Mouse (Mus musculus) cerebellum, postnatal 36 days (tissue): ENCODE measurements at regions not wholly inside any gene's neighbourhood (a gene's known extent, or its start where the extent isn't known, plus 50 kb on each side); places are given as distances from the start of the nearest gene placed in this dataset.

Experiments used
- DNase-seq, 2 experiments: peaks; one replicate each; pipeline ENCODE4 v3.0.0; 2021 to 2022; ENCODE audit warnings: mixed read lengths in 2 of 2

- no peak for DNase-seq
Observed at GRCm38 (mm10) chr12:29222099-29222498, 306.1 kb upstream of the Myt1l start.

- DNase-seq = no peak
Observed at GRCm38 (mm10) chr12:29226001-29226400, 302.2 kb upstream of the Myt1l start.

GRCm38 (mm10) chr12:29232492-29233447, 295.4 kb upstream of the Myt1l start:
- DNase-seq = no peak

- no peak for DNase-seq
Observed at GRCm38 (mm10) chr12:29236496-29236895, 291.7 kb upstream of the Myt1l start.

- DNase-seq = no peak
Observed at GRCm38 (mm10) chr12:29237516-29237915, 290.7 kb upstream of the Myt1l start.

- DNase-seq = no peak
Observed at GRCm38 (mm10) chr12:29239482-29239881, 288.7 kb upstream of the Myt1l start.

- DNase-seq = no peak
Observed at GRCm38 (mm10) chr12:29239975-29240374, 288.2 kb upstream of the Myt1l start.

- DNase-seq = no peak
Observed at GRCm38 (mm10) chr12:29243087-29243486, 285.1 kb upstream of the Myt1l start.

GRCm38 (mm10) chr12:29246041-29246440, 282.1 kb upstream of the Myt1l start:
- DNase-seq = no peak

- no peak for DNase-seq
Observed at GRCm38 (mm10) chr12:29247356-29247755, 280.8 kb upstream of the Myt1l start.

GRCm38 (mm10) chr12:29248459-29248858, 279.7 kb upstream of the Myt1l start:
- no peak for DNase-seq

GRCm38 (mm10) chr12:29256103-29256502, 272.1 kb upstream of the Myt1l start:
- DNase-seq = no peak

GRCm38 (mm10) chr12:29257011-29257734, 271.0 kb upstream of the Myt1l start:
- DNase-seq = no peak

- peak; percentile 38 to 46 for DNase-seq
Observed at GRCm38 (mm10) chr12:29257735-29258547, 270.2 kb upstream of the Myt1l start.

- no peak for DNase-seq
Observed at GRCm38 (mm10) chr12:29258548-29258874, 269.7 kb upstream of the Myt1l start.

- DNase-seq = no peak
Observed at GRCm38 (mm10) chr12:29258966-29259365, 269.2 kb upstream of the Myt1l start.

GRCm38 (mm10) chr12:29274166-29274565, 254.0 kb upstream of the Myt1l start:
- DNase-seq = no peak

- DNase-seq = no peak
Observed at GRCm38 (mm10) chr12:29275676-29276075, 252.5 kb upstream of the Myt1l start.

- no peak for DNase-seq
Observed at GRCm38 (mm10) chr12:29279631-29280080, 248.5 kb upstream of the Myt1l start.

- peak in 1 of 2 experiments; percentile 29 for DNase-seq
Observed at GRCm38 (mm10) chr12:29280081-29280788, 247.9 kb upstream of the Myt1l start.

GRCm38 (mm10) chr12:29280861-29281630, 247.1 kb upstream of the Myt1l start:
- no peak for DNase-seq

- no peak for DNase-seq
Observed at GRCm38 (mm10) chr12:29288801-29289200, 239.4 kb upstream of the Myt1l start.
